Mouse (Mus musculus) liver, postnatal 0 days (tissue): ENCODE measurements around the gene Ctsk. TPM values are rescaled to one million over a fixed set of nuclear protein-coding genes. Genes with fewer than 3 reads are reported as not detected.

ENCODE experiments used
- ATAC-seq: fragments of 200-750 bp; cut with Nextera tagmentation; 2 replicates; pipeline ENCODE4 v1.8.0; 2017; ENCODE audit warnings: mild to moderate bottlenecking, moderate library complexity
- DNase-seq: peaks from one replicate; pipeline ENCODE4 v3.0.0-alpha.2; 2016
- H3K27ac ChIP-seq: fragments of 300-500 bp; sonication (generic); 2 replicates; pipeline ENCODE4 v1.5.1; 2014; ENCODE audit warnings: antibody characterized with exemption, moderate library complexity, mild to moderate bottlenecking, low read depth
- H3K27me3 ChIP-seq: fragments of 300-500 bp; sonication (generic); 2 replicates; pipeline ENCODE4 v1.6.1; 2014; ENCODE audit warnings: low read length, control low read depth, mixed read lengths; ENCODE audit not compliant: insufficient read depth
- H3K36me3 ChIP-seq: fragments of 300-500 bp; sonication (generic); replicated peaks from 2 replicates; pipeline ENCODE4 v1.6.1; 2014; ENCODE audit warnings: mild to moderate bottlenecking, control low read depth, low read length, moderate library complexity, mixed read lengths; ENCODE audit not compliant: insufficient read depth
- H3K4me1 ChIP-seq: fragments of 300-500 bp; sonication (generic); 2 replicates; pipeline ENCODE4 v1.6.1; 2014; ENCODE audit warnings: antibody characterized with exemption, mild to moderate bottlenecking, control low read depth; ENCODE audit not compliant: insufficient read depth
- H3K4me2 ChIP-seq: fragments of 300-500 bp; sonication (generic); 2 replicates; pipeline ENCODE4 v1.6.1; 2014; ENCODE audit warnings: low read depth, mild to moderate bottlenecking, low read length, moderate library complexity, mixed read lengths
- H3K4me3 ChIP-seq: fragments of 300-500 bp; sonication (generic); 2 replicates; pipeline ENCODE4 v1.5.1; 2014; ENCODE audit warnings: low read depth, low read length
- H3K9ac ChIP-seq: fragments of 300-500 bp; sonication (generic); replicated peaks from 2 replicates; pipeline ENCODE4 v1.6.1; 2014; ENCODE audit warnings: mild to moderate bottlenecking, moderate library complexity
- H3K9me3 ChIP-seq: fragments of 300-500 bp; sonication (generic); 2 replicates; pipeline ENCODE4 v1.6.1; 2016; ENCODE audit warnings: mild to moderate bottlenecking, control low read depth, low read length, mixed read lengths
- CTCF ChIP-seq: sonication (generic); IDR thresholded peaks from 2 replicates; pipeline ENCODE4 v1.5.1; 2016; ENCODE audit warnings: antibody characterized with exemption, low read depth
- EP300 ChIP-seq: IDR thresholded peaks from 2 replicates; pipeline ENCODE4 v1.6.1; 2016; ENCODE audit warnings: antibody characterized with exemption, low read depth, mild to moderate bottlenecking
- WGBS: fragments of 180-500 bp; shearing (Covaris S2); extraction: QIAGEN DNeasy Blood & Tissue Kit; methylation state at CpG from one replicate; pipeline ENCODE4 v1.1.7; 2014; ENCODE audit not compliant: insufficient replicate concordance; 5-methylcytosine and 5-hydroxymethylcytosine counted together
- polyA plus RNA-seq: library from polyadenylated mRNA; unstranded; fragments of >200 nt; fragmentation: Nextera tagmentation; extraction: Ambion mirVana; gene quantifications from 2 replicates; pipeline ENCODE4 v1.2.1, GENCODE M21; 2015

Gene Ctsk
- polyA plus RNA-seq = 2.0 and 2.3 TPM in 2 replicates

GRCm38 (mm10) chr3:95499024-95499423 is at the start of gene Ctsk:
Gene Ctsk (plus strand): TSS chr3:95499256.
- Histone ChIP-seq H3K9me3 (no peaks in the 10 kb centered on the region), H3K4me3 (no peak within 1 kb of the TSS), H3K27ac (no peak within 1 kb of the TSS), H3K4me2 (no peak within 1 kb of the TSS), H3K9ac (no peak within 1 kb of the TSS; the same call in 1 of the 2 replicates), H3K27me3 (no peaks in the 10 kb centered on the region), H3K36me3 (peaks cover 26% of the 10 kb centered on the region), H3K4me1 (0 out of 2 replicates have a peak, but pooled peaks cover 4% of the 10 kb centered on the region)
- ATAC-seq (no peak), DNase-seq (no peak)
- 79% methylated on average over 7 of the region's 7 CpGs for WGBS
- TF ChIP-seq CTCF (no peak), EP300 (no peak)

- TF ChIP-seq EP300 (no peak), CTCF (peak; percentile 92)
- DNase-seq = peak; percentile 61
- Histone ChIP-seq H3K4me2 (no peak overlapping the region), H3K4me1 (peaks cover 3% of the 10 kb centered on the region), H3K4me3 (no peak overlapping the region), H3K27ac (no peak overlapping the region), H3K9me3 (no peaks in the 10 kb centered on the region), H3K27me3 (no peaks in the 10 kb centered on the region), H3K9ac (no peak overlapping the region), H3K36me3 (peaks cover 46% of the 10 kb centered on the region)
- WGBS = 49% methylated on average over 1 of the region's 1 CpGs
- peak; percentile 44 for ATAC-seq
Observed at GRCm38 (mm10) chr3:95450408-95450807, 48.6 kb upstream of the Ctsk start.

GRCm38 (mm10) chr3:95450915-95451314 is 48.1 kb upstream of the Ctsk start:
- DNase-seq = no peak
- Histone ChIP-seq H3K27me3 (no peaks in the 10 kb centered on the region), H3K36me3 (peaks cover 46% of the 10 kb centered on the region), H3K4me2 (no peak overlapping the region), H3K9me3 (no peaks in the 10 kb centered on the region), H3K4me1 (no peaks in the 10 kb centered on the region), H3K9ac (no peak overlapping the region), H3K27ac (no peak overlapping the region), H3K4me3 (no peak overlapping the region)
- TF ChIP-seq CTCF (no peak), EP300 (no peak)
- ATAC-seq = no peak
- WGBS = 87% methylated on average over 3 of the region's 3 CpGs

- ATAC-seq (no peak), DNase-seq (no peak)
- Histone ChIP-seq H3K27ac (no peak overlapping the region), H3K36me3 (peaks cover 30% of the 10 kb centered on the region), H3K9me3 (no peaks in the 10 kb centered on the region), H3K4me2 (no peak overlapping the region), H3K4me3 (no peak overlapping the region), H3K4me1 (peaks cover 7% of the 10 kb centered on the region; the same call in 1 of the 2 replicates), H3K27me3 (no peaks in the 10 kb centered on the region), H3K9ac (no peak overlapping the region)
- WGBS = 85% methylated on average over 5 of the region's 5 CpGs
- TF ChIP-seq CTCF = no peak
- TF ChIP-seq EP300 = no peak
Observed at GRCm38 (mm10) chr3:95456367-95456766, 42.7 kb upstream of the Ctsk start.

GRCm38 (mm10) chr3:95457758-95458157 is 41.3 kb upstream of the Ctsk start:
- WGBS = 37% methylated on average over 3 of the region's 3 CpGs
- peak; percentile 47; the same call in 1 of the 2 replicates for ATAC-seq
- peak overlapping the region; percentile 55 for H3K27ac ChIP-seq

GRCm38 (mm10) chr3:95459381-95459780 is 39.7 kb upstream of the Ctsk start:
- H3K4me1 ChIP-seq = peaks cover 7% of the 10 kb centered on the region; the same call in 1 of the 2 replicates
- no peak overlapping the region for H3K4me2 ChIP-seq
- H3K9me3 ChIP-seq = no peaks in the 10 kb centered on the region
- H3K27me3 ChIP-seq = no peaks in the 10 kb centered on the region
- no peak overlapping the region for H3K4me3 ChIP-seq
- H3K27ac ChIP-seq = no peak overlapping the region
- TF ChIP-seq EP300 = no peak
- no peak for TF ChIP-seq CTCF
- peaks cover 25% of the 10 kb centered on the region for H3K36me3 ChIP-seq
- WGBS = 55% methylated on average over 1 of the region's 1 CpGs
- ATAC-seq (peak; percentile 35), DNase-seq (no peak)
- H3K9ac ChIP-seq = no peak overlapping the region

More at GRCm38 (mm10) chr3:95457758-95458157, 41.3 kb upstream of the Ctsk start:
- TF ChIP-seq EP300 (peak; percentile 70), CTCF (no peak)
- Histone ChIP-seq H3K9me3 (no peaks in the 10 kb centered on the region), H3K27me3 (no peaks in the 10 kb centered on the region), H3K9ac (no peak overlapping the region), H3K4me1 (peaks cover 7% of the 10 kb centered on the region; the same call in 1 of the 2 replicates), H3K36me3 (peaks cover 30% of the 10 kb centered on the region), H3K4me3 (no peak overlapping the region), H3K4me2 (no peak overlapping the region)
- DNase-seq = no peak

- no peaks in the 10 kb centered on the region for H3K4me1 ChIP-seq
- H3K27me3 ChIP-seq = no peaks in the 10 kb centered on the region
- H3K9me3 ChIP-seq = no peaks in the 10 kb centered on the region
- no peak for DNase-seq
- no peak overlapping the region for H3K4me2 ChIP-seq
- H3K4me3 ChIP-seq = no peak overlapping the region
- no peak overlapping the region for H3K9ac ChIP-seq
- no peak overlapping the region for H3K27ac ChIP-seq
- H3K36me3 ChIP-seq = peaks cover 34% of the 10 kb centered on the region
- no peak for TF ChIP-seq EP300
- TF ChIP-seq CTCF = no peak
- no peak for ATAC-seq
Observed at GRCm38 (mm10) chr3:95463852-95464251, 35.2 kb upstream of the Ctsk start.
